Mouse (Mus musculus) embryonic facial prominence, embryonic 15.5 days (tissue): Measurements from ENCODE around the gene Trpv2. TPM values are rescaled to one million over a fixed set of nuclear protein-coding genes. Genes with fewer than 3 reads are reported as not detected.

Experiments
- ATAC-seq: fragments of 200-750 bp; cut with Nextera tagmentation; 2 replicates; pipeline ENCODE4 v1.8.0; 2017; ENCODE audit warnings: low read depth, moderate TSS enrichment; ENCODE audit not compliant: insufficient number of reproducible peaks, low FRiP score, low TSS enrichment
- H3K27ac ChIP-seq: fragments of 300-500 bp; sonication (generic); replicated peaks from 2 replicates; pipeline ENCODE4 v1.5.1; 2015; ENCODE audit warnings: mild to moderate bottlenecking, inconsistent platforms
- H3K27me3 ChIP-seq: fragments of 300-500 bp; sonication (generic); 2 replicates; pipeline ENCODE4 v1.6.1; 2015; ENCODE audit warnings: inconsistent platforms
- H3K36me3 ChIP-seq: fragments of 300-500 bp; sonication (generic); 2 replicates; pipeline ENCODE4 v1.6.1; 2015; ENCODE audit warnings: mild to moderate bottlenecking, inconsistent platforms
- H3K4me1 ChIP-seq: fragments of 300-500 bp; sonication (generic); 2 replicates; pipeline ENCODE4 v1.6.1; 2015; ENCODE audit warnings: inconsistent platforms
- H3K4me2 ChIP-seq: fragments of 300-500 bp; sonication (generic); replicated peaks from 2 replicates; pipeline ENCODE4 v1.6.1; 2015; ENCODE audit warnings: mild to moderate bottlenecking, inconsistent platforms
- H3K4me3 ChIP-seq: fragments of 300-500 bp; sonication (generic); replicated peaks from 2 replicates; pipeline ENCODE4 v1.5.1; 2015; ENCODE audit warnings: mild to moderate bottlenecking, inconsistent platforms
- H3K9ac ChIP-seq: fragments of 300-500 bp; sonication (generic); 2 replicates; pipeline ENCODE4 v1.6.1; 2015; ENCODE audit warnings: inconsistent platforms
- H3K9me3 ChIP-seq: fragments of 300-500 bp; sonication (generic); replicated peaks from 2 replicates; pipeline ENCODE4 v1.6.1; 2016; ENCODE audit warnings: inconsistent platforms
- WGBS: fragments of 180-500 bp; shearing (Covaris S2); methylation state at CpG from one replicate; pipeline ENCODE4 v1.1.7; 2015; 5-methylcytosine and 5-hydroxymethylcytosine counted together
- polyA plus RNA-seq: library from polyadenylated mRNA; unstranded; fragments of >200 nt; fragmentation: Nextera tagmentation; extraction: Ambion mirVana; gene quantifications from 2 replicates; pipeline ENCODE4 v1.2.1, GENCODE M21; 2015

Trpv2 gene
- polyA plus RNA-seq, 1 experiment from 2014 or later: 6.4 TPM

GRCm38 (mm10) chr11:62558961-62559646 is 15.2 kb upstream of the Trpv2 start:
- H3K36me3 ChIP-seq: peaks cover 11% of the 10 kb centered on the region; the same call in 1 of the 2 replicates
- no peak overlapping the region for H3K9ac ChIP-seq
- no peak overlapping the region for H3K27ac ChIP-seq
- ATAC-seq: no peak
- H3K4me2 ChIP-seq: no peak overlapping the region
- H3K27me3 ChIP-seq: no peaks in the 10 kb centered on the region
- H3K4me3 ChIP-seq: no peak overlapping the region
- 48% methylated on average over 6 of the region's 6 CpGs for WGBS
- H3K9me3 ChIP-seq: no peaks in the 10 kb centered on the region
- H3K4me1 ChIP-seq: peaks cover 21% of the 10 kb centered on the region

GRCm38 (mm10) chr11:62560463-62561016 is 13.7 kb upstream of the Trpv2 start:
- Histone ChIP-seq H3K27me3 (no peaks in the 10 kb centered on the region), H3K27ac (no peak overlapping the region), H3K9me3 (no peaks in the 10 kb centered on the region), H3K4me2 (peak overlapping the region; percentile 67), H3K4me1 (peaks cover 6% of the 10 kb centered on the region; the same call in 1 of the 2 replicates), H3K9ac (no peak overlapping the region), H3K36me3 (no peaks in the 10 kb centered on the region), H3K4me3 (peak overlapping the region; percentile 37)
- WGBS: 31% methylated on average over 43 of the region's 43 CpGs
- no peak for ATAC-seq

- Histone ChIP-seq H3K27ac (no peak overlapping the region), H3K36me3 (no peaks in the 10 kb centered on the region), H3K4me2 (no peak overlapping the region), H3K9me3 (no peaks in the 10 kb centered on the region), H3K4me1 (no peaks in the 10 kb centered on the region), H3K27me3 (no peaks in the 10 kb centered on the region), H3K4me3 (no peak overlapping the region), H3K9ac (no peak overlapping the region)
- ATAC-seq: no peak
- WGBS: 72% methylated on average over 2 of the region's 2 CpGs
Observed at GRCm38 (mm10) chr11:62563590-62563989, 10.7 kb upstream of the Trpv2 start.

DNA sequence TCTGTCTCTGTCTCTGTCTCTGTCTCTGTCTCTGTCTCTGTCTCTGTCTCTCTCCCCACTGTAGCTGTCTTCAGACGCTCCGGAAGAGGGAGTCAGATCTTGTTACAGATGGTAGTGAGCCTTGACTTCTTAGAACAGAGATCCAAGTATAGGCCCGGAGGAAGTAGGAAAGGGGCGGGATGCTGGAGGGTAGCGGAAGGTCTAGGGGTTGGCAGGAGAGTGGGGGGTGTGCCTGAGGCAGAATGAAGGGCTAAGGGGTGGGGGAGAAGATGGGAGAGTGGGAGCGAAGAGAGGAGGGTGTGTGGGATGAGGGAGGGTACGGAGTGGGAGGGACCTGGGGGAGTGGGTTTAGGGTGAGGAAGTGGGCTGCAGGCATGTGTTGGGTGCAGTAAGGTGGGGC is 8.5 kb upstream of the Trpv2 start:
- 46% methylated on average over 7 of the region's 7 CpGs for WGBS
- no peak overlapping the region for H3K9ac ChIP-seq
- no peak overlapping the region for H3K4me3 ChIP-seq
- H3K9me3 ChIP-seq: no peaks in the 10 kb centered on the region
- no peaks in the 10 kb centered on the region for H3K4me1 ChIP-seq
- H3K4me2 ChIP-seq: no peak overlapping the region
- ATAC-seq: no peak
- no peaks in the 10 kb centered on the region for H3K27me3 ChIP-seq
- H3K27ac ChIP-seq: no peak overlapping the region
- no peaks in the 10 kb centered on the region for H3K36me3 ChIP-seq

DNA sequence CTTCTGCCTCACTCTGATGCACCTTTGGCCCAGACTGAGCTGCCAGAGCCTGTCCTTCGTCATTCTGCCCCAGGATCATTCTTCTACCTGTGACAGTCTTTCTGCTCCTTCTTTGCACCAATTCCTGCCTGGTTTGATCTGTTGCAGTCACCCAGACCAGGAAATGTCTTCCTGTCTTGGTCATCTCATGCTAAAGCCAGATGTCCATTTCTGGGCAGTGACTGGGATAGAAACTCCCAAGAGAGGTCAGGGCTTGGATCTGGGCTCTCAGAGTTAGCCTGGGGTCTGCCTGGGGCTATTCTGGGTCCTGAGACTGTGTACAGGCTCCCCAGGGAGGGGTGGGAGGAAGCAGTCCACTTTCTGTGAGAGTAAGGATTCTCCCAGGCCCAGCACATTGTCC is 8.1 kb upstream of the Trpv2 start:
- H3K27ac ChIP-seq: no peak overlapping the region
- no peak overlapping the region for H3K4me2 ChIP-seq
- no peak overlapping the region for H3K4me3 ChIP-seq
- no peaks in the 10 kb centered on the region for H3K4me1 ChIP-seq
- H3K9ac ChIP-seq: no peak overlapping the region
- no peaks in the 10 kb centered on the region for H3K36me3 ChIP-seq
- no peak for ATAC-seq
- H3K9me3 ChIP-seq: no peaks in the 10 kb centered on the region
- no peaks in the 10 kb centered on the region for H3K27me3 ChIP-seq
- WGBS: 59% methylated on average over 1 of the region's 1 CpGs

DNA sequence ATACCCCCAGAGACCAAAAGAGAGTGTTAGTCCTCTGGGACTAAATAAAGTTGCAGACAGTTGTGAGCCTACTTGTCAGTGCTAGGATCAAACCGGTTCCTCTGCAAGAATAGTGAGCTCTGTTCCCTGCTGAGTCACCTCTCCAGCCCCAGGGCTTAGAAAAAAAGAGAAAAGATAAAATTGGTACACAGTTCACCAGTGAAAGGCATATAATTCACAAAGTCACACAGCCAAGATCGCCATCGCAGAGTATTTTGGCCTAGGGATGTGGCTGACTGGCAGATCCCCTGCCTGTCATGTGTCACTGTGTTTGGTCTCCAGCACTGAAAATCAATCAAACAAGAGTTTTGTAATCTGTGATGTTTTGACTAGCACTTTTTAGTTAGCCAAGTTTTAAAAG is 6.0 kb upstream of the Trpv2 start:
- H3K9me3 ChIP-seq: no peaks in the 10 kb centered on the region
- H3K4me2 ChIP-seq: no peak overlapping the region
- no peaks in the 10 kb centered on the region for H3K36me3 ChIP-seq
- WGBS: 42% methylated on average over 3 of the region's 3 CpGs
- no peak for ATAC-seq
- no peak overlapping the region for H3K9ac ChIP-seq
- H3K4me1 ChIP-seq: no peaks in the 10 kb centered on the region
- H3K27me3 ChIP-seq: no peaks in the 10 kb centered on the region
- H3K4me3 ChIP-seq: no peak overlapping the region
- no peak overlapping the region for H3K27ac ChIP-seq

DNA sequence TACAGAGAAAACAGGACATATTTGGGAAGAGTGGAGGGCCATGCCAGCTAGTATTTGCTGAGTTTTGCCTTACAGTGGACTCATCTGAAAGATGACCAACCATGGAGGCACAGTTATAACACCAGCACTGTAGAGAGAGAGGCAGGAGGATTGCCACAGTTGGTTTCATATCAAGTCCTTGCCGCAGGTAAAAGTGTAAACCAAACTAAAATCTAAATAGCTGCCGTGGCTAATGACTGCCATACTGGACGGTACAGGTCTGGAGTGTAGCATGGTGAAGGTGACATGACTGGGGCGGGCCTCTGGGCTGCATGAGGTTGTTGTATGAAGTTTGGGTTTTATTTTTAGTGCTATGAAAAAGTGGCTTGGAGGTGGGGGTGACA is 408 bp downstream of the Trpv2 start:
- no peak for ATAC-seq
- Histone ChIP-seq H3K27me3 (no peaks in the 10 kb centered on the region), H3K36me3 (no peaks in the 10 kb centered on the region), H3K9me3 (no peaks in the 10 kb centered on the region), H3K4me2 (no peak overlapping the region; the same call in 1 of the 2 replicates), H3K27ac (no peak overlapping the region), H3K9ac (no peak overlapping the region), H3K4me1 (peaks cover 16% of the 10 kb centered on the region), H3K4me3 (no peak overlapping the region)
- 82% methylated on average over 4 of the region's 4 CpGs for WGBS

- Histone ChIP-seq H3K4me1 (peaks cover 16% of the 10 kb centered on the region), H3K4me2 (peak overlapping the region; percentile 99), H3K36me3 (no peaks in the 10 kb centered on the region), H3K27ac (no peak overlapping the region), H3K9ac (peak overlapping the region; percentile 35; the same call in 1 of the 2 replicates), H3K27me3 (no peaks in the 10 kb centered on the region), H3K9me3 (no peaks in the 10 kb centered on the region), H3K4me3 (peak overlapping the region; percentile 56)
- peak; percentile 69 for ATAC-seq
- 2% methylated on average over 9 of the region's 9 CpGs for WGBS
Observed at GRCm38 (mm10) chr11:62575297-62575658, 992 bp downstream of the Trpv2 start.

DNA sequence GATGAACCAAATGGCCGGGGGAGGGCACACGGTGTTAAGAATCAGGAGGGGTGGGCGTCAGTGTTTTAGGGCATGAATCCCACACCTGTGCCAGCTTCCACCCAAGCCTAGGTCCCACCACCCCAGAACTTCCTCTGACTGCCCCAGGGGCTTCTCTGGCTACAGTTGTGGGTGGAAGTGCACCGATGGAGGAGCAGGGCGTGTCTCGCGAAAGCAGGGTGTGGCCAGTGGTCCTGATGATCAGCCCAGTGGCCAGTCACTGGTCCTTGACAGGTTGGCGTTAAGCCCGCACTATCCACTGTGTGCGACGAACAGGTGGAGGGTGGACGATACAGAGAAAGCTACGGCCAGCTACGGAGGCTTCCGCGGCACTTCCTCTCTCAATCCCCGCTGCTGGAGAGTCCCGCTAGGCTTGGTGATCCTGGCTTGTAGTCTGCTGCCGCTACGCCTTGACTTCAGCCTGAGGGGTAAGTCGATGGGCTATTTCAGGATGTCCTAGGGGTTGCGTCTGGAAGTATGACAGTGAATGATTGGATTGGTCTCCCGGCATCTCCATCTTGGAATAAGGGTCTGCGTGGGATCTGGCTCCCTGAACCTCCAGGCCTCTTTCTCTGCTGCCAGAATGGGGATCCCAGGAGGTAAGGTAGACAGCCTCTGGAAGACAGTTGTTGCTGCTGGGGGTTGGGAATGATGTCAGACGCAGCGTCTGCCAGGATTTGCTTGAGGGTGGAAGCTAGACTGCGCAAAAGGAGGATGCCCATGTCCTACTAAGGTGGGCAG is 1.6 kb downstream of the Trpv2 start:
- WGBS: 5% methylated on average over 27 of the region's 27 CpGs
- Histone ChIP-seq H3K36me3 (no peaks in the 10 kb centered on the region), H3K27me3 (no peaks in the 10 kb centered on the region), H3K4me1 (peaks cover 16% of the 10 kb centered on the region), H3K9me3 (no peaks in the 10 kb centered on the region), H3K4me2 (peak overlapping the region; percentile 99), H3K27ac (no peak overlapping the region), H3K4me3 (peak overlapping the region; percentile 56), H3K9ac (peak overlapping the region; percentile 35)
- ATAC-seq: peak; percentile 41

GRCm38 (mm10) chr11:62576530-62577152 is 2.4 kb downstream of the Trpv2 start:
- peak overlapping the region; percentile 56 for H3K4me3 ChIP-seq
- H3K27me3 ChIP-seq: no peaks in the 10 kb centered on the region
- no peaks in the 10 kb centered on the region for H3K36me3 ChIP-seq
- ATAC-seq: no peak
- no peak overlapping the region for H3K27ac ChIP-seq
- H3K4me1 ChIP-seq: peaks cover 16% of the 10 kb centered on the region
- 0 out of 2 replicates have a peak overlapping the region, but pooled peaks have one; percentile 35 for H3K9ac ChIP-seq
- H3K4me2 ChIP-seq: peak overlapping the region; percentile 99
- H3K9me3 ChIP-seq: no peaks in the 10 kb centered on the region
- WGBS: 57% methylated on average over 16 of the region's 16 CpGs

- Histone ChIP-seq H3K27me3 (no peaks in the 10 kb centered on the region), H3K9ac (no peak overlapping the region)
- 76% methylated on average over 6 of the region's 6 CpGs for WGBS
Observed at GRCm38 (mm10) chr11:62583031-62583430, 8.7 kb downstream of the Trpv2 start.

More at GRCm38 (mm10) chr11:62583031-62583430, 8.7 kb downstream of the Trpv2 start:
- no peak overlapping the region for H3K27ac ChIP-seq
- no peaks in the 10 kb centered on the region for H3K4me1 ChIP-seq
- no peak for ATAC-seq
- no peaks in the 10 kb centered on the region for H3K36me3 ChIP-seq
- no peaks in the 10 kb centered on the region for H3K9me3 ChIP-seq
- H3K4me2 ChIP-seq: no peak overlapping the region
- H3K4me3 ChIP-seq: no peak overlapping the region
